Mouse (Mus musculus) heart, embryonic 10.5 days (tissue): ENCODE data around the gene Cd7. TPM values are rescaled to one million over a fixed set of nuclear protein-coding genes. Genes with fewer than 3 reads are reported as not detected.

Source experiments
- DNase-seq: peaks from one replicate; pipeline ENCODE4 v3.0.0-alpha.2; 2017; ENCODE audit warnings: low spot score
- H3K27ac ChIP-seq: fragments of 300-500 bp; sonication (generic); 2 replicates; pipeline ENCODE4 v1.5.1; 2016; ENCODE audit warnings: mild to moderate bottlenecking
- H3K27me3 ChIP-seq: fragments of 300-500 bp; sonication (generic); 2 replicates; pipeline ENCODE4 v1.6.1; 2016; ENCODE audit warnings: mild to moderate bottlenecking; ENCODE audit not compliant: poor library complexity, insufficient read depth, severe bottlenecking
- H3K36me3 ChIP-seq: fragments of 300-500 bp; sonication (generic); 2 replicates; pipeline ENCODE4 v1.6.1; 2016; ENCODE audit warnings: mild to moderate bottlenecking, moderate library complexity
- H3K4me1 ChIP-seq: fragments of 300-500 bp; sonication (generic); 2 replicates; pipeline ENCODE4 v1.6.1; 2016; ENCODE audit warnings: mild to moderate bottlenecking
- H3K4me3 ChIP-seq: fragments of 300-500 bp; sonication (generic); 2 replicates; pipeline ENCODE4 v1.5.1; 2016; ENCODE audit warnings: mild to moderate bottlenecking, moderate library complexity
- H3K9me3 ChIP-seq: fragments of 300-500 bp; sonication (generic); 2 replicates; pipeline ENCODE4 v1.6.1; 2016; ENCODE audit warnings: mild to moderate bottlenecking, moderate library complexity
- WGBS: fragments of 180-500 bp; shearing (Covaris S2); methylation state at CpG from one replicate; pipeline ENCODE4 v1.1.7; 2016; 5-methylcytosine and 5-hydroxymethylcytosine counted together
- polyA plus RNA-seq: library from polyadenylated mRNA; unstranded; fragments of >200 nt; fragmentation: Nextera tagmentation; extraction: Ambion mirVana; gene quantifications from 2 replicates; pipeline ENCODE4 v1.2.1, GENCODE M21; 2016

Gene Cd7
- polyA plus RNA-seq, 1 experiment from 2014 or later = not detected

- H3K36me3 ChIP-seq = no peaks in the 10 kb centered on the region
- H3K4me1 ChIP-seq = no peaks in the 10 kb centered on the region
- H3K9me3 ChIP-seq = no peaks in the 10 kb centered on the region
- 0 out of 2 replicates have a peak, but pooled peaks cover 4% of the 10 kb centered on the region for H3K27me3 ChIP-seq
- no peak overlapping the region for H3K4me3 ChIP-seq
- no peak overlapping the region for H3K27ac ChIP-seq
- WGBS = 62% methylated on average over 6 of the region's 6 CpGs
- no peak for DNase-seq
Measured at GRCm38 (mm10) chr11:121006184-121006583, 33.0 kb downstream of the Cd7 start.

GRCm38 (mm10) chr11:121004281-121004680, 34.9 kb downstream of the Cd7 start:
- Histone ChIP-seq H3K4me3 (no peak overlapping the region), H3K36me3 (no peaks in the 10 kb centered on the region), H3K27ac (no peak overlapping the region), H3K4me1 (no peaks in the 10 kb centered on the region), H3K9me3 (no peaks in the 10 kb centered on the region), H3K27me3 (0 out of 2 replicates have a peak, but pooled peaks cover 4% of the 10 kb centered on the region)
- 64% methylated on average over 5 of the region's 5 CpGs for WGBS
- no peak for DNase-seq

DNA sequence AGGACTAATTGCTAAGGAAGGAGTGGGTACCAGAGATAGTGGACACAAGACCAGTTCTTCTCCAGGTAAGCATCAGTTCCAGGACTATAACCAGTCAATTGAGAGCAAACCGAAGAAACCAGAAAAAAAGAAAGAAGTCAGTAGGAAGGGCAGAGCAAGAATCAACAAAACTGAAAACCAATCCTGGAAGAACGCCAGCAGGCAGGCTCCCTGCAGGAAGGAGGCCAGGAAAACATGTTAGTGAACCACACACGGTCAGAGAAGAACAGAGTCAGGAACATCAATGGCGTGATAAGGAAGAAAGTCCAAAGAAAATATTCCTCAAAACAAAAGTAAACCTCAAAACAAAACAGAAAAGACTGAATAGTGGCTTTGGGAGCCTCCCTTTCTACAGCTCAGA, 37.3 kb downstream of the Cd7 start:
- Histone ChIP-seq H3K27me3 (0 out of 2 replicates have a peak, but pooled peaks cover 4% of the 10 kb centered on the region), H3K9me3 (no peaks in the 10 kb centered on the region), H3K4me1 (no peaks in the 10 kb centered on the region), H3K27ac (no peak overlapping the region), H3K4me3 (no peak overlapping the region), H3K36me3 (peaks cover 13% of the 10 kb centered on the region; the same call in 1 of the 2 replicates)
- no peak for DNase-seq
- 62% methylated on average over 4 of the region's 4 CpGs for WGBS

- DNase-seq = no peak
- Histone ChIP-seq H3K27ac (no peak overlapping the region), H3K9me3 (no peaks in the 10 kb centered on the region), H3K27me3 (no peaks in the 10 kb centered on the region), H3K36me3 (peaks cover 22% of the 10 kb centered on the region; the same call in 1 of the 2 replicates), H3K4me1 (peaks cover 27% of the 10 kb centered on the region), H3K4me3 (no peak overlapping the region)
- 88% methylated on average over 6 of the region's 6 CpGs for WGBS
Measured at GRCm38 (mm10) chr11:120994741-120995140, 44.5 kb downstream of the Cd7 start.

DNA sequence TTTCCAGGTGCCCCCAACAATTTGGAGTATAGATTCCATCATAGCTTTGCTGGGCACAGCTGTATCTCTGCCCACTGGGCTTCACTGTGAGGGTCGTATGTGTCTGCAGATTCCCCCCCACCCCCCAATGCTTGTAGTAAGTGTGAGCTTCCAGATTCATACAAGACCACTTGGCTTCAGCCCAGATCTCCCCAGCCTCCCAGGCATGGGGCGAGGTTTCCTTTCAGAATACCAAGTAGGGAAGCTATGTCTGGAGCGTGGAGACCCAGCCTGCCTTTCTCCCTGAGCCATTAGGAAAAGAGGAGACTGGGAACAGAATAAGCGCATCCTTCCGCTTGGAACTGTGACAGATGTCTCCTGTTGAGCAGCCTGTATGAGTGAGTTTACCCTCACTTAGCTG, 45.6 kb downstream of the Cd7 start:
- H3K36me3 ChIP-seq = peaks cover 22% of the 10 kb centered on the region; the same call in 1 of the 2 replicates
- H3K9me3 ChIP-seq = no peaks in the 10 kb centered on the region
- peaks cover 39% of the 10 kb centered on the region for H3K4me1 ChIP-seq
- H3K27me3 ChIP-seq = no peaks in the 10 kb centered on the region
- H3K27ac ChIP-seq = no peak overlapping the region
- WGBS = 84% methylated on average over 5 of the region's 5 CpGs
- DNase-seq = no peak
- no peak overlapping the region for H3K4me3 ChIP-seq

- Histone ChIP-seq H3K4me1 (peaks cover 44% of the 10 kb centered on the region), H3K27ac (no peak overlapping the region), H3K36me3 (peaks cover 18% of the 10 kb centered on the region; the same call in 1 of the 2 replicates), H3K9me3 (no peaks in the 10 kb centered on the region), H3K4me3 (no peak overlapping the region), H3K27me3 (no peaks in the 10 kb centered on the region)
- DNase-seq = no peak
- 98% methylated on average over 3 of the region's 3 CpGs for WGBS
Measured at GRCm38 (mm10) chr11:120993080-120993479, 46.1 kb downstream of the Cd7 start.

DNA sequence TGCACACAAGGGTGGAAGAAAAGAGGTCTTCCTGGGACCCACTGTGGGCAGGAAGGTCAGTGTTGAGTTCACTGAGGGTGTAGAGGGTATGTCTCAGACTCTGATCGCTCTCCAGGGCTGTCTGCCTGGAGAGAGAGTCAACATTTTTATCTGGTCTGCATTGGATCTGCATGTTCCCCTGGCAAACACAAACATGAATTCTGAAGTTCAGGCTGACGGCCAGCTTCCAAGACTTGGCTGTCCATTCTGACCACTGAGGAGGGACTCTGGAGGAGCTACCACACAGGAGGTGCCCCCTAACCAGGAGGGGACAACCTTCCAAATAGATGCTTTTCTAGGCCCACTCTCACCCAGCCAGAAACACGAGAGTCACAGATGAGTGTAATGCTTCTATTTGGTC, 47.4 kb downstream of the Cd7 start:
- 60% methylated on average over 3 of the region's 3 CpGs for WGBS
- Histone ChIP-seq H3K27ac (peak overlapping the region; percentile 100), H3K36me3 (0 out of 2 replicates have a peak, but pooled peaks cover 18% of the 10 kb centered on the region), H3K4me3 (peak overlapping the region; percentile 94), H3K4me1 (peaks cover 50% of the 10 kb centered on the region), H3K27me3 (no peaks in the 10 kb centered on the region), H3K9me3 (no peaks in the 10 kb centered on the region)
- DNase-seq = no peak

GRCm38 (mm10) chr11:120990951-120991526, 48.2 kb downstream of the Cd7 start, which contains the start of gene Csnk1d:
TSS of gene Csnk1d (minus strand) at chr11:120991330.
- WGBS = under 1% methylated on average over 59 of the region's 59 CpGs
- Histone ChIP-seq H3K4me3 (peak within 1 kb of the TSS; percentile 94), H3K27me3 (no peaks in the 10 kb centered on the region), H3K36me3 (peaks cover 22% of the 10 kb centered on the region), H3K9me3 (no peaks in the 10 kb centered on the region), H3K27ac (peak within 1 kb of the TSS; percentile 100), H3K4me1 (peaks cover 50% of the 10 kb centered on the region)
- DNase-seq = peak; percentile 98

DNA sequence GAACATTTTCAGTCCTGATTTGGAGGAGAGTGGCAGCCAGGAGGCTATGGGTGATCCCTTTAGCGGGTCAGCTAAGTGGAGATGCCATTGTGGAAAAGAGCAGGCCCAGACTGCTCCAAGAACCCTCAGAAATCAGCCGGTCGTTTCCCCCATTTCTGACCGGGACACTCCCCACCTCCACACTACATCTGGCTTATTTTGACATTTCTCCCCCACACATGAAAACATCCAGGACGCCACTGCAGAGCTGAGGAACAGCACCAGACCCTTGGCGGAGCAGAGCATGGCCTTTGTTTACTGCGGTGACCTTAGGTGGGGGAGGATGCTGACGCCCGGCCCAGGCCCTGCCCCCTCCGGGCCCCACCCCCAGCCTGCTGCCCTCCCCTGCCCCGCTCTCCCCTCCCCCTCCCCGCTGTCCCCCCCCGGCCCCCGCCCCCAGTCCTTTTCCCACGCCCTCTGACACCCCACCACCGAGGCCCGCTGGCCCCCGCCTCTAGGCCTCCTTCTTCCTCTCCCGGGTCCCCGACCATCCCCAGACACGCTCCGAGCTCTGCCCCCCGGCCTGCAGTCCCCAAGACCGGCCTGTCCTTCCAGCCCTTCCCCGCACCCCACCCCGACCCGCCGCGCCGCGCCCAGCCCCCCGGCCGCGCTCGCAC, 49.0 kb downstream of the Cd7 start:
- WGBS = 5% methylated on average over 26 of the region's 35 CpGs
- H3K4me1 ChIP-seq = peaks cover 54% of the 10 kb centered on the region

GRCm38 (mm10) chr11:120989523-120989922, 49.7 kb downstream of the Cd7 start:
- peaks cover 36% of the 10 kb centered on the region for H3K36me3 ChIP-seq
- no peaks in the 10 kb centered on the region for H3K27me3 ChIP-seq
- H3K9me3 ChIP-seq = no peaks in the 10 kb centered on the region
- DNase-seq = no peak
- WGBS = 43% methylated on average over 1 of the region's 1 CpGs
- H3K27ac ChIP-seq = peak overlapping the region; percentile 100; the same call in 1 of the 2 replicates
- H3K4me1 ChIP-seq = peaks cover 61% of the 10 kb centered on the region
- peak overlapping the region; percentile 94 for H3K4me3 ChIP-seq

More for the DNA sequence above, 49.0 kb downstream of the Cd7 start:
- Histone ChIP-seq H3K27me3 (no peaks in the 10 kb centered on the region), H3K9me3 (no peaks in the 10 kb centered on the region), H3K27ac (peak overlapping the region; percentile 100), H3K36me3 (peaks cover 29% of the 10 kb centered on the region), H3K4me3 (peak overlapping the region; percentile 94)
- DNase-seq = peak; percentile 85

- no peak overlapping the region for H3K27ac ChIP-seq
- H3K9me3 ChIP-seq = no peaks in the 10 kb centered on the region
- H3K36me3 ChIP-seq = peaks cover 37% of the 10 kb centered on the region
- 81% methylated on average over 4 of the region's 4 CpGs for WGBS
- H3K4me3 ChIP-seq = no peak overlapping the region
- no peak for DNase-seq
- no peaks in the 10 kb centered on the region for H3K27me3 ChIP-seq
- H3K4me1 ChIP-seq = peaks cover 58% of the 10 kb centered on the region
Measured at GRCm38 (mm10) chr11:120988410-120988809, 50.8 kb downstream of the Cd7 start.

DNA sequence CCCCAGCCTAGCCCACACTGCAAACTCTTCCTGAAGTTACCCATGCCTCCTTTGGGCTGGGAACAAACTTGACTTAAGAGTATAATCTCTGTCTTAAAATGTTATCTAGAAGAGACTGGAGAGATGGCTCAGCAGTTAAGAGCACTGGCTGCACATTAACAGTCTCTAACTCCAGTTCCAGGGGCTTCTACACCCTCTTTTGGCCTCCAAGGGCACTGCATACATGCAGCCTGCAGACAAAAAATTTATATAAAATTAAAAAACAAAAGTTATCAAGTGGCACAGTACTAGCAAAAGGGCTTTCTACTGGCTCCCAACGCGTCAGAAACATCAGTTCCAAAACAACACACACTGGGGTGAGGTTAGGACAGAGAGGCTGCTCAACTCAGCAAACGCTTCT, 51.6 kb downstream of the Cd7 start:
- Histone ChIP-seq H3K36me3 (peaks cover 45% of the 10 kb centered on the region), H3K9me3 (no peaks in the 10 kb centered on the region), H3K4me1 (peaks cover 53% of the 10 kb centered on the region), H3K4me3 (no peak overlapping the region), H3K27ac (no peak overlapping the region), H3K27me3 (no peaks in the 10 kb centered on the region)
- DNase-seq = no peak
- WGBS = 80% methylated on average over 3 of the region's 3 CpGs
